ENCODE assay signal across 17 mouse cellular contexts in the genomic region with DNA sequence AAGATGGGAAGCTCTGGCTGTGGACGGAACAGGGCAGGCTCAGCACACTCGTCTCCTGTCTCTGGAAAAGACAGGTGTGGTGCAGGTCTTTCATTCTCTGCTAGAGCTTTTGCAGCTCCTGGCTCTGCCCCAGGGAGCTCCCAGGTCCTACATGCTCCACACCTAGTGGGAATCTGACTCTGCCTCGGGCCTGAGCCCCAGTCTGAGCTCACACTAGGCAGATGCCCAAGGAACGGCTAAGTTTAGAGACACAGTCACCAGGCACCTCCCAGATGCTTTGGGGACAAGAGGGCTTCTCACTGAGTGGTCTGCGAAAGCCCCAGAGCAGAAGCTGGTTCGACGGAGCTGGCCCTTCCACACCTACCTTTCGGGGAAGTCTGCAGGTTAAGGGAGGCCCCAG.
"Had no signal": no experiment of that assay in that cellular context is flagged by ENCODE, and none has a peak within 500 bp of the region (broad histone marks: within the 10 kb centered on the region; RNA-seq: fewer than 3 reads in every experiment).

No protein-coding gene starts in this region.

- H3K4me3 ChIP-seq: kidney, embryonic 15.5 days; left cerebral cortex, adult 2 months; liver, embryonic 13.5 days; stomach, embryonic 15.5 days had no signal

- H3K27ac ChIP-seq: kidney, embryonic 15.5 days; left cerebral cortex, adult 2 months; liver, embryonic 13.5 days; stomach, embryonic 15.5 days had no signal

- DNase-seq: kidney, postnatal 10 days; kidney, postnatal 36 days; layer of hippocampus, adult 9-11 months; liver, embryonic 13.5 days; lung, adult 2 months; lung, postnatal 14 days; lung, postnatal 4 days; midbrain, embryonic 14.5 days; right cerebral cortex, adult 18-20 months; right cerebral cortex, postnatal 14 days; right cerebral cortex, postnatal 4 days; spleen, adult 18-20 months; thymus, adult 18-20 months; thymus, postnatal 36 days had no signal
